In genomic region chr9:78447606-78447972, GRCm38 (mm10) we compare ENCODE assay signal across 8 mouse cellular contexts. TPM values are rescaled to one million over a fixed set of nuclear protein-coding genes. Genes with fewer than 3 reads are reported as not detected.
A peak's percentile ranks its signal among the peaks of the same experiment; 100 is the strongest.
DNase-seq lines count a peak whose midpoint lies in the region; ATAC-seq and TF ChIP-seq lines count a peak whose summit lies in the region.

No protein-coding gene starts in this region.

- peak overlapping the region; percentile 73 for H3K4me2 ChIP-seq in heart, embryonic 12.5 days
- H3K4me2 ChIP-seq in hindbrain, embryonic 11.5 days (replicated peaks; ENCODE audit: low read depth, low read length), result peak overlapping the region; percentile 42

- H3K9me3 ChIP-seq in heart, embryonic 12.5 days (replicated peaks), result no peaks in the 10 kb centered on the region
- no peaks in the 10 kb centered on the region for H3K9me3 ChIP-seq in ES-E14 (ENCODE audit: control insufficient read depth, insufficient read depth, low read depth, low read length)
- no peaks in the 10 kb centered on the region for H3K9me3 ChIP-seq in hindbrain, embryonic 11.5 days (ENCODE audit: control insufficient read depth, low read length)
- no peaks in the 10 kb centered on the region for H3K9me3 ChIP-seq in midbrain, embryonic 10.5 days (replicated peaks)

- WGBS in heart, embryonic 12.5 days, result 26% methylated on average over 9 of the region's 9 CpGs
- 31% methylated on average over 9 of the region's 9 CpGs for WGBS in hindbrain, embryonic 11.5 days
- WGBS in midbrain, embryonic 10.5 days, result 32% methylated on average over 9 of the region's 9 CpGs

- peaks cover 30% of the 10 kb centered on the region for H3K27me3 ChIP-seq in heart, embryonic 12.5 days (replicated peaks)
- peaks cover 28% of the 10 kb centered on the region for H3K27me3 ChIP-seq in hindbrain, embryonic 11.5 days (ENCODE audit: control insufficient read depth, insufficient read depth, low read length)
- H3K27me3 ChIP-seq in midbrain, embryonic 10.5 days (ENCODE audit: low read depth, poor library complexity, severe bottlenecking), result peaks cover 50% of the 10 kb centered on the region

- peak overlapping the region; percentile 83 for H3K9ac ChIP-seq in heart, embryonic 12.5 days
- peak overlapping the region; percentile 83; the same call in 1 of the 2 replicates for H3K9ac ChIP-seq in ES-E14 (ENCODE audit: insufficient read depth, low read depth, low read length, poor library complexity, severe bottlenecking)
- H3K9ac ChIP-seq in hindbrain, embryonic 11.5 days (ENCODE audit: low read depth, low read length), result peak overlapping the region; percentile 90

- in situ Hi-C loops in ES-E14 (cut with MboI; ENCODE audit: low sequenced_read_pairs in 2 of 2, unreplicated experiment in 2 of 2), result no loop called here

- intact Hi-C loops in heart, postnatal 36 days (cut with DNase I), result loop anchor here (10.0 kb wide), 1 partner anchor 333 kb away; no protein-coding TSS in a partner anchor
- intact Hi-C loops in left cerebral cortex, postnatal 25 days (cut with DNase I), result loop anchor here (5.0 kb wide), 1 partner anchor 90 kb away; the partner anchor contains the start of gene Gsta2

- no peak overlapping the region for H3K27ac ChIP-seq in heart, embryonic 12.5 days (ENCODE audit: poor library complexity, severe bottlenecking)
- H3K27ac ChIP-seq in ES-E14 (ENCODE audit: insufficient read depth, low read depth, low read length, poor library complexity, severe bottlenecking), result no peak overlapping the region
- no peak overlapping the region for H3K27ac ChIP-seq in hindbrain, embryonic 11.5 days (ENCODE audit: low read depth, low read length)
- H3K27ac ChIP-seq in midbrain, embryonic 10.5 days (replicated peaks), result peak overlapping the region; percentile 87

- peak overlapping the region; percentile 77 for H3K4me3 ChIP-seq in heart, embryonic 12.5 days
- peak overlapping the region; percentile 98 to 100 for H3K4me3 ChIP-seq in ES-E14 (ENCODE audit: insufficient read depth in 1 of 2, low read depth in 1 of 2, low read length in 2 of 2, poor library complexity in 1 of 2, severe bottlenecking in 1 of 2)
- H3K4me3 ChIP-seq in hindbrain, embryonic 11.5 days (ENCODE audit: low read depth, low read length), result peak overlapping the region; percentile 99
- H3K4me3 ChIP-seq in midbrain, embryonic 10.5 days, result peak overlapping the region; percentile 79

- peaks cover 15% of the 10 kb centered on the region for H3K4me1 ChIP-seq in heart, embryonic 12.5 days (replicated peaks)
- peaks cover 0 to 4% of the 10 kb centered on the region in 2 experiments; a peak in 1 of 4 replicates for H3K4me1 ChIP-seq in ES-E14 (ENCODE audit: control insufficient read depth in 2 of 2, insufficient read depth in 2 of 2, low read length in 2 of 2, poor library complexity in 1 of 2)
- H3K4me1 ChIP-seq in hindbrain, embryonic 11.5 days (replicated peaks; ENCODE audit: control insufficient read depth, insufficient read depth, low read length), result peaks cover 3% of the 10 kb centered on the region; the same call in 1 of the 2 replicates
- H3K4me1 ChIP-seq in midbrain, embryonic 10.5 days, result peaks cover 21% of the 10 kb centered on the region

- peaks cover 9% of the 10 kb centered on the region for H3K36me3 ChIP-seq in heart, embryonic 12.5 days
- peaks cover 7% of the 10 kb centered on the region for H3K36me3 ChIP-seq in ES-E14 (ENCODE audit: control insufficient read depth, insufficient read depth, low read length, poor library complexity, severe bottlenecking)
- no peaks in the 10 kb centered on the region for H3K36me3 ChIP-seq in hindbrain, embryonic 11.5 days (ENCODE audit: control insufficient read depth, insufficient read depth, low read length)
- peaks cover 25% of the 10 kb centered on the region for H3K36me3 ChIP-seq in midbrain, embryonic 10.5 days

- no peak for DNase-seq in heart, postnatal 36 days
- DNase-seq in ES-E14 (ENCODE audit: low read depth, low spot score), result no peak
- no peak for DNase-seq in hindbrain, embryonic 11.5 days (ENCODE audit: low spot score)
- DNase-seq in midbrain, embryonic 10.5 days (ENCODE audit: low spot score), result no peak
- DNase-seq in left cerebral cortex, postnatal 25 days (ENCODE audit: low spot score in 2 of 2), result no peak
- DNase-seq in gastrocnemius, postnatal 10 days, result no peak
- no peak for DNase-seq in ovary, adult 18-20 months (ENCODE audit: low spot score)

- ATAC-seq in heart, embryonic 12.5 days (ENCODE audit: insufficient number of reproducible peaks, low FRiP score), result no peak
- peak; percentile 58 for ATAC-seq in hindbrain, embryonic 11.5 days (ENCODE audit: low FRiP score)

TF ChIP-seq in ES-E14, 5 proteins besides CTCF, POLR2A, EP300 and RAD21:
- TF ChIP-seq CHD2 (IDR thresholded peaks at IDR 0.05; ENCODE audit: low read depth, low read length), result no peak
- TF ChIP-seq ZC3H11A (IDR thresholded peaks at IDR 0.05; ENCODE audit: borderline replicate concordance, low read depth, low read length), result no peak
- no peak for TF ChIP-seq HCFC1 (IDR thresholded peaks at IDR 0.05; ENCODE audit: borderline replicate concordance, insufficient read depth, low read length)
- no peak for TF ChIP-seq MAFK (IDR thresholded peaks at IDR 0.05; ENCODE audit: insufficient read depth, low read depth, low read length)
- no peak for TF ChIP-seq ZNF384 (IDR thresholded peaks at IDR 0.05; ENCODE audit: low read depth, low read length)

RNA-seq across cellular contexts. Expression of gene Mto1, which starts 0.4 kb away (rescaled TPM):
- polyA plus RNA-seq in heart, embryonic 12.5 days (2016; fragmentation: Nextera tagmentation; extraction: Ambion mirVana), result 26.8 and 28.8 TPM in 2 replicates
- total RNA-seq in heart, postnatal 36 days (2021), result 10 to 100 TPM; 24.3 to 25.2 TPM
- 31.3 and 44.8 TPM in 2 replicates for total RNA-seq in ES-E14 (2012; rRNA removed)
- 26.1 and 26.7 TPM in 2 replicates for polyA plus RNA-seq in hindbrain, embryonic 11.5 days (2014; fragmentation: Nextera tagmentation; extraction: Ambion mirVana)
- polyA plus RNA-seq in midbrain, embryonic 10.5 days (2016; fragmentation: Nextera tagmentation; extraction: Ambion mirVana), result 24.4 and 28.4 TPM in 2 replicates
- total RNA-seq in left cerebral cortex, postnatal 25 days (2021), result 10 to 100 TPM; 26.0 to 29.5 TPM
- total RNA-seq in gastrocnemius, postnatal 10 days (2021), result 10 to 100 TPM; 15.3 to 16.4 TPM

RNA-seq across cellular contexts. Expression of gene Gm17324, which starts 1.0 kb away (rescaled TPM):
- 0.65 and 0.99 TPM in 2 replicates for polyA plus RNA-seq in heart, embryonic 12.5 days (2016; fragmentation: Nextera tagmentation; extraction: Ambion mirVana)
- total RNA-seq in heart, postnatal 36 days (2021), result not detected
- total RNA-seq in ES-E14 (2012; rRNA removed), result 0.45 and 1.6 TPM in 2 replicates
- 0.28 and 0.48 TPM in 2 replicates for polyA plus RNA-seq in hindbrain, embryonic 11.5 days (2014; fragmentation: Nextera tagmentation; extraction: Ambion mirVana)
- 0.44 and 0.68 TPM in 2 replicates for polyA plus RNA-seq in midbrain, embryonic 10.5 days (2016; fragmentation: Nextera tagmentation; extraction: Ambion mirVana)
- total RNA-seq in left cerebral cortex, postnatal 25 days (2021), result under 1 TPM; 0.66 to 0.73 TPM
- not detected for total RNA-seq in gastrocnemius, postnatal 10 days (2021)

RNA-seq across cellular contexts. Expression of gene Cgas, which starts 4.6 kb away (rescaled TPM):
- 0.68 and 0.82 TPM in 2 replicates for polyA plus RNA-seq in heart, embryonic 12.5 days (2016; fragmentation: Nextera tagmentation; extraction: Ambion mirVana)
- total RNA-seq in heart, postnatal 36 days (2021), result under 1 TPM; 0.54 to 0.56 TPM
- 0.90 and 1.7 TPM in 2 replicates for total RNA-seq in ES-E14 (2012; rRNA removed)
- polyA plus RNA-seq in hindbrain, embryonic 11.5 days (2014; fragmentation: Nextera tagmentation; extraction: Ambion mirVana), result 0.35 and 0.79 TPM in 2 replicates
- 0.30 and 0.53 TPM in 2 replicates for polyA plus RNA-seq in midbrain, embryonic 10.5 days (2016; fragmentation: Nextera tagmentation; extraction: Ambion mirVana)
- under 1 TPM; 0.48 to 0.53 TPM for total RNA-seq in left cerebral cortex, postnatal 25 days (2021)
- 1 to 10 TPM in 1 of 2 experiments, under 1 TPM in 1; 0.96 to 1.2 TPM for total RNA-seq in gastrocnemius, postnatal 10 days (2021)

RNA-seq across cellular contexts. Expression of gene Eef1a1, which starts 41.4 kb away (rescaled TPM):
- 2,772 and 2,882 TPM in 2 replicates for polyA plus RNA-seq in heart, embryonic 12.5 days (2016; fragmentation: Nextera tagmentation; extraction: Ambion mirVana)
- 1,000 to 10,000 TPM; 1,083 to 1,160 TPM for total RNA-seq in heart, postnatal 36 days (2021)
- 10,022 and 10,869 TPM in 2 replicates for total RNA-seq in ES-E14 (2012; rRNA removed)
- 4,691 and 4,742 TPM in 2 replicates for polyA plus RNA-seq in hindbrain, embryonic 11.5 days (2014; fragmentation: Nextera tagmentation; extraction: Ambion mirVana)
- 3,476 and 3,775 TPM in 2 replicates for polyA plus RNA-seq in midbrain, embryonic 10.5 days (2016; fragmentation: Nextera tagmentation; extraction: Ambion mirVana)
- 1,000 to 10,000 TPM; 2,219 to 2,332 TPM for total RNA-seq in left cerebral cortex, postnatal 25 days (2021)
- 1,000 to 10,000 TPM; 2,370 to 3,141 TPM for total RNA-seq in gastrocnemius, postnatal 10 days (2021)

RNA-seq across cellular contexts. Expression of gene Ddx43, which starts 52.0 kb away (rescaled TPM):
- 0.24 and 0.36 TPM in 2 replicates for polyA plus RNA-seq in heart, embryonic 12.5 days (2016; fragmentation: Nextera tagmentation; extraction: Ambion mirVana)
- not detected for total RNA-seq in heart, postnatal 36 days (2021)
- 4.3 and 5.0 TPM in 2 replicates for total RNA-seq in ES-E14 (2012; rRNA removed)
- 0.14 and 0.40 TPM in 2 replicates for polyA plus RNA-seq in hindbrain, embryonic 11.5 days (2014; fragmentation: Nextera tagmentation; extraction: Ambion mirVana)
- polyA plus RNA-seq in midbrain, embryonic 10.5 days (2016; fragmentation: Nextera tagmentation; extraction: Ambion mirVana), result 0.09 and 0.15 TPM in 2 replicates
- total RNA-seq in left cerebral cortex, postnatal 25 days (2021), result under 1 TPM in 1 of 2 experiments, not detected in 1; 0.14 TPM
- total RNA-seq in gastrocnemius, postnatal 10 days (2021), result not detected
